Mouse (Mus musculus) thymus, postnatal 25 days (tissue): ENCODE measurements around the gene Gm20388.

Experiments
- DNase-seq: peaks from one replicate; pipeline ENCODE4 v3.0.0; 2022

Gm20388 gene

DNA sequence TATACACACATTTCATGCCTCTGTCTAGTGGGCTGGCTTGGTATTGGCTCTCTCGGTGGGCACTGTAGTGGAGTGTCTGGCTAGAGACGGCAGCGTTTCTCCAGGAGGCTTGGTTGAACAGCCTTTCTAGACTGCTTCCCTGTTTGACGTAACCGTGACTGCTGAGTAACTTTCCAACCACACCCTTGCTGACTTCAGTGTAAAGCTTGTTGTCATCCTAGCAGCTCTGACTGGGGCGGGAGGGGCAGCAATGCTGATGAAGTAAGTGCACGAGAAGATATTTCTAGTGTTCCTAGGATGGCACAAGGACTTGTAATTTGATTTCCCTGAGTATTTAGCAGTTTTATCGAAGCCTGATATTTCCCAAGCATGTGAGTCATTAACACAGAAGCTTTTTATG lies 4135.2 kb downstream of the Gm20388 start:
- DNase-seq, result no peak

DNA sequence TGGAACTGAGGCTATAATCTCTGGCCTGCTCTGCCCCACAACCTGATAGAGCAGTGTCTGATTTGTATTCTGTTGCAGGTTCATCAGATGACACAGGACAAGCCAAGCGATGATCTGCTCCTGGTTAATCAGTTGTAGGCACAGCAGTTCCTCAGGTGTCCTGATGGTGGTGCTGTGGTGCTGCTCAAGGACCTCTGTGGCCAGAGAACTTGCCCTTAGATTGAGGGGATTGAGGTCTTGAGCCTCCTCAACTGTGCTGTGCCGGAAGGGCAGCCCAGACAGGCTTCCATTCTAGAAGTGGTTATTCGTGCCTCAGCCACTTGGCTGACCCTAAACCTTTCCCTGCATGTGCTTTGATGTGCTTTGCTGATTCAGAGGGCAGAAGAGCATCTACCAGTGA lies 4141.5 kb downstream of the Gm20388 start:
- DNase-seq, result peak; percentile 83

DNA sequence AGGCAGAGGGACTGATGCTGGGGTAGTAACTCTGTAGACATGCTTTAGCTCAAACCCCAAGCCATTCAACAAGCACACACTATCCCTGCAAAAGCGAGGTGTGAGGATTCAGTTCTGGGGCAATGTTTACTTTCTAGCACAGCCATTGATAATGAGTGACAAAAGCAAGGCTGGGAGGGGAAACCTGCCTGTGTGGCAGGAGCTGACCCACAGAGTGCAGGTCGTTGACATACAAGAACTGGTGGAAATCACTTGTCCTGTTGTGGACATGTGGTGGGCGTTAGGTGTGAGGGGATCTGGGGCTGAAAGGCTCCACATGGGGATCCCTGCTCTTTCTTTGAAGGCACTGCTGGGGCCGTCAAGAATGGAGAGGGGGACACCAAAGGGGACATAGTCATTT lies 4141.9 kb downstream of the Gm20388 start:
- no peak for DNase-seq

DNA sequence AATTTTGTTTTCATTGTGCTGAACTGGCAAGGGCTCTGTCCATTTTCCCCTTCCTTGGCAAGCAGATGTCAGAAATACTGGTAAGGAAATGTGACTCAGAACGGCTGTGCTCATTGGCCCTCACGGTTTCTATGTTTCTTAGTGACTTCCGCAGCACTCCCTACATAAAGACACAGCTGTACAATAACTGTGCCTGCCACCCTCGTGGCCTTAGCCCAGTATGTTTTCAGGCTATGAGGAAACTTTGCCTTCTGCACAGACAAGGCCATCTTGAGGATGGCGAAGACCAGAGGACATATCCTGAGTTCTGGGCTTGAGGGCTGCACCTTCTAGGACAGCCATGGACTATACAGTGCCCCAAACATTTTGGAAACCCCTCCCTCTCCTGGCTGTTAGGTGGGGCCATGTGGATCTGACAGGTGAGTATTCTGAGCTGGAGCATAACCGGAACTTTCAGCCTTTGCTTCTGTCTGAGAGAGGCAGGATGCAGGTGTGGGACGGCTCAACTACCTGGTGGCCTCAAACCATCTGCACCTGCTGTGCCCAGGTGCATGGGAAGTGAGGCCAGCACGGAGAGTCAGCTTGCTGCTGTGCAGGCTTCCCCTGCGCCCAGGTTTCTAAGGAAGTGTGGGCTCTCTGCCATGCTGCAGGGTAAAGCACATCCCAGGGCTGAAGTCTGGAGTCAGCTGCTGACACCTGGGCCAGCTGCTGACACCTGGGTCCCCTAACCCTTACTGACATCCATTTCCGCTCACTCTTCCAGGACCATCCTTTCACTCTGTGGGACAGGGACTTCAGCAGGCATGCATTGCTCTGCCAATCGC lies 4146.4 kb downstream of the Gm20388 start:
- peak; percentile 77 for DNase-seq

DNA sequence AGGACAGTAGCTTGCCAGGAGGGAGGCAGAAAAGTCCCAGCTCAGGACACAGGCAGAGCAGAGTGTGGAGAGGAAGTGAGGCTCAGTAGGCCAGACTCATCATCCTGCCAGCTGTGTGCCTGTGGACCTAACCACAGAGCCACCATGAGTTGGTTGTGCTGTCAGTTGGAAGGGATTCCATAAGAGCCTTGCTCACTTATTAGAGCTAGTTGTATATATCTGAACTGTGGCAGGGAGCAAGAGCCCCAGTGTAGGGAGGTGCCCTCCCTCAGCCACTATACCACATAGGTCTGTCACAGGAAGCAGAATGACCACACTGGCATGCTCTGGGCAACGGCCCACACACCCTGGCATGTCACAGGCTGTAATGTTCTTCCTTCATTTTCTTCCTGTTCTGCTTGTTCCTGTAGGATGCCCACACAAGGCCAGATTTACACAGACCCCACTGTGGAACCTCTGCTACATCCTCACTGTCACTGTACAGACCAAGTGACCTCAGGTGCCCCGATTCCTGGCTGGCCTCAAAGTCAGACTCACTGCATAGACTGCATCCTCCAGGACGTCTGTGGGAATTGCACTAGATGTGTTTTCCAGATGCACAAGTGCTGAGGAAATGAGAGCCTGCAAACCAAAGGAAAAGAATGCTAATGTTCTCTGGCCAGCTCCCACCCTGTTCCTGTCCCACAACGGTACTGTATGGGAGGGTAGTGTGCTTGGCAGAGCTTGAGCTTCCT lies 4155.9 kb downstream of the Gm20388 start:
- DNase-seq, result peak; percentile 58

DNA sequence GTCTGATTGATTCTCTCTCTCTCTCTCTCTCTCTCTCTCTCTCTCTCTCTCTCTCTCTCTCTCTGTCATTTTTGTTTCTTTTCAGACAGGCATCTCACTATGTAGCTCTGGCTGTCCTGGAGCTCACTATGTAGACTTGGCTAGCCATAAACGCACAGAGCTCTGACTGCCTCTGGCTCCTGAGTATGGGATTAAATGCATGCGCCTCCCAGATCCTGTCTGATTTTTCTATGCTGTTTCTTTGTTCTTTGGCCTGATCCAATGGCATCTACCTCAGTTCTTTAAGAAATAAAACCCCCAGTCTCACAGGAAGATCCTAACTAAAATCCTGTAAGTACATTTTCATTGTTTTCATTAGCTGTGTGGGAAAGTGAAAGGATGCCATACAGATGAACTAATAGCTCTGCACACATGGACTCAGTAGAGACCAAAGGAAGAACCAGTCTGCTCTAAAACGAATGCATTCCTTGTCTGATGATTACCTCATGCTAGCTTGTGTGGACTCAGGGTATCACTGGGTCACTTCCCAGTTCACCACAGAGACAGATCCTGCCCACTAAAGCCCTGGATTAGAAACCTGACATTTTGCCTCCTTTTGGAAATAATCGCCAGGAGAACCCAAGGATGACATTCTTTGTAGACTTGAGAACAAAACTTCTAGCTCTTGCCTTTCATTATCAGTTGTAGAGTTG lies 4156.6 kb downstream of the Gm20388 start:
- DNase-seq, result no peak

DNA sequence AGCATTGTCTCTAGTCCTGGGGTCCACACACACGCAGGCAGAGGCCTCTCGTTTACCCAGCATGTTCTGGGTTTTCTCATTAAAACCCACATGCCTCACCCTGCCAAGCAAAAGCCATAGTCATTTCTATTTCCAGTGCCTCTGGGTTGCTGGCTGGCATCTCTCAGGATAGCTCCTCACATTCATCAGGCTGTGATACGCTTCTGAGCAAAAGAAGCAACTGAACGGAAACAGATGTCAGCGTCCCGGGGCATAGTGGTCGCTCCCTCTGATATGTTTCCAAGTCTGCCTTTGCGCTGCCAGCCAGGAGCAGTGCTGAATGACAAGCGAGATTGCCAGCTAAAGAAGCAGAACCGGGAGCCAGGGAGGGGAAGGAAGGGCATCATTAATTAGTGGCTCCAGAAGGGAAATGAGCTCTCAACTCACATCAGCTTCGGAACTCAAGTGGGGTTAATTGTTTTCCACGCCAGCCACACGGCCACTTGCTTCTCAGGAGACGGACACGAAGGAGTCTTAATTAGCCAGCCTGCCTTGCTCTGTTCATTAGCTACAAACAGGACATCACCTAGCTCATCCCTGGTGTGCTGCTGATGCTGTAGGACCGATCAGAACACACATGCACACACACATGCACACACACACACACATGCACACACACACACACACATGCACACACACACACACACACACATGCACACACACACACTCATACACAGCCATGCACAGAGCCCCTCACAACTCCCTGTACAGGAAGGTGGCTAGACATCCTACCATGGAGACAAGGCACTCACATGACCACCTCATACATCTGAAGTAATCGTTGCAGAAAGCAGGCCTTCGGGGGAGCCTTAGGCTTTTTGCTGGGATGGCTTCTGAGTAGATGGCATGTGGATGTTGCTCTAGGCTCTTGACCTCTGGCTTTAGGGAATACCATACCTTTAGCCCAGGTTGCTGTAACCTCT lies 4160.0 kb downstream of the Gm20388 start:
- peak; percentile 52 for DNase-seq

DNA sequence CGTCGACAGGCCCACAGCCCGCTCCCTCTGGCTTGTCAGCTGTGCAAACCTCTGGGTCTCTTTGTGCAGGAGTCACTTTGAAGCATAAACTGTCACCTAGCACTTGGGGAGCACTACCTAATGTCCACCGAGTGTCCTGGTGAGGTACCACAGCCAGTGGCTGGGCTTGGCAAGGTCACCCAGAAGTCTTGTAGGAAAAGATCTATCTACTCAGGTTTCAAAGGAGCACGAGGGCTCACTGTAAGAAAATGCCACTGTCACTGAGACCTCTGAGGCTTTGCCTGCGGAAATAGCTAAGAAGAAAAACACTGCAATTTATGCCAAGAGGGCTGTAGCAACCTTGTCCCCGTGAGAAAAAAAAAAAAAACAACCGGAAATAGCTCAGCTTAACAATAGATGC lies 4165.3 kb downstream of the Gm20388 start:
- DNase-seq, result peak; percentile 73

DNA sequence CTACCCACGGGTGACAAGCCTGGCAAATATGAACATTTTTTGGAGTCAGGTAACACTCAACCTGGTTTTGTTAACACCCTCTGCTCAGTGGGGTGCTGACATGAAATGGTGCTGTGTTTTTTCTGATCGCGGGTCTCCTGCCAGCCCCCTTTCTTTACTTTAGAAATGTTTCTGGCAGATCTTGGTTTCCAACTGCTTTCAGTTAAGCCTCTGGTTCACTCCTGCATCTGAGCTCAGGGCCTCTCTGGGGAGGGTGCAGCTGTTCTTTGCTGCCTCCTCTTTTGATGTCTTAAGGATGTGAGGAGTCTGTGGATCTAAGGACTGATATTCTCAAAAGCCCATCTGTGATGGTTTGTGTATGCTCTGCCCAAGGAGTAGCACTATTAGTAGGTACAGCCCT lies 4165.8 kb downstream of the Gm20388 start:
- peak; percentile 71 for DNase-seq

DNA sequence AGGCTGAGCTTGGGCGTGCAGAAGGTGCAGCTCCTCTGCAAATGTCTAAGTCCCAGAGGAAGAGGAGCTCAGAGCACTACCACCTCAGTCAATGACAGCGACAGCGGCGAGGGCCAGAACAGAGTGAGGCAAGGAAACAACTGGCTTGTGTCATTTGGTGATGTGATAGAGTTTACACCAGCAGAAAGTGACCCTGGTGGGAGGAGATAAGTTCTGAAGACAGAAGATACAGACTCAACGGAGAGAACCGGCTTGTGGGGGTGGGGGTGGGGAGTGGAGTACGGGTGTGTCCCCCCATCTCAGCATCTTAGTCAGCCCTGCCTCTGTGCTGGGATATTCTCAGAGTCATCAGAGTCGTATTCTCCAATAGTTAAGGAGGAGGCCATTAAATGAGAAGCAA lies 4166.7 kb downstream of the Gm20388 start:
- DNase-seq, result no peak

DNA sequence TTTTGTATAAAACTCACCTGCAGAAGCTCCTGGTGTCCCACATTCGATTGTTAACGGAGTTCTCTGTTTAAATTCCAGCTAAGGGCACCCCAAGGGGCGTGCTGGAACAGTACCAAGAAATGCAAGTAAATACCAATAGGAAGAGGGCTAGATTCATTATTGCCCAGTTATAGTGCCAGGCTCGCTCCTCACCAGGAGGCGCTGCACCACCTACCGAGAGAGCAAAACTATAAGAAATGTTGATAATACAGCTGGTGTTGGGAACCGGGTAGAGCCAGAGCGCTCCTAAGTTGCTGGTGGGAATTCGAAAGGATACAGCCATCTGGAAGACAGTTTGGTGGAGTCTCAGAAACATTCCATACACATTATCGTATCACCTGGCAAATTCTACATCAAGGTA lies 4167.4 kb downstream of the Gm20388 start:
- peak; percentile 53 for DNase-seq

DNA sequence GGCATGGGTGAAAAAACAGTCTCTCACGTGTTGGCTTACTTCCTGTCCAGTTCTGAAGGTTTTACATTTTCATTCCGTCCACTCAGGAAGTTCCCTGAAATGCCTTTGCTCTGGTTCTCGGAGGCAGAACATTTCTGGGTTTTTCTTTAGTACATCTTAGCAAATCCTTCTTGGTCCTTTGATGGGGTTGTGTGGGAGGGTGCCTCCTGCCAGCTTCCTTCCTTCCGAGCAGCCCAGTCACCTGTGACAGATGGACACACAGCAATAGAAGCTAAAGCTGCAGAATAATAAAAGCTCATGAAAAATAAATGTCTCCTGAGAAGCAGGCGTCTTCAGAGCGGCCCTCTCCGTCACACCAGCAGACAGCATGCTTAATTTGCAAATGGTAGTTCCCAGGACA lies 4168.3 kb downstream of the Gm20388 start:
- DNase-seq, result no peak

DNA sequence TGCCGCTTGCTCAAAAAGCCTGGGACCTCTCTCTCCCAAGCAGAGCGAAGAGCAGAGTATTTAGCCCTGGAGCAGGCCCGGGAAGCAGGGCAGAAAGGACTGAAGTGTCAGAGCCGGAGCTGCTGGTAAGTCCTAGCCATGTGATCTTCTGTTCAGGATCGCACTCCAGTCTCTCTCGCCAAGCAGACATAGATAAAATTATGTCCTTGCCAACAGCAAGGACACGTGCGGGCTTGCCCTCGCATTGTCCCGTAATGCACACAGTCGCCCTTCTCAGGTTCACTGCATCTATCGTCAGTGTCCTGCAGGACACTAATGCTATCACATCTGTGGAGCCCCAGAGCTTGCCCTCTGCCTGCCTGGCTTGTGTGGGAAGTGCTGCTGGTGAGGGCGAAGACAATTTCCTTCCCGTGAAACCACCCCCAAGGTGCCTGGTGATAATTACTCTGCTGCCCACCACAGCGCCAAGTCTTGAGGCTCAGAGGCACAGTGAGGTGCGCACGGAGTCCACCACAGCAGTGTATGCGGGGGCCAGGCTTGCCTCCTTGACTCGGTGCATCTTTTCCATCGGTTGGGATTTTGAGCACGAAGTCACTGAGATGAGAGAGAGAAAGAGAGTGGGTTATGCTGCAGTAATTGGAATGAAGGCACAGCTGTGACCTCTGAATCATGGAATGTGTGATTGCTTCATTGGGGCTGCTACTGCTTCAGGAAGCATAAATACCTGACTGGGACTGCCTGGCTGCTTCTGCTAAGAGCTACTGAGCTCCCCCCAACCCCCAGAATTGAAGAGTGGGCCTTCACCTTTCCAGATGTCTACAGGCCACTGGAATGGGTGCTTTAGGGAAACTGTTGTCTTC lies 4170.1 kb downstream of the Gm20388 start:
- no peak for DNase-seq

DNA sequence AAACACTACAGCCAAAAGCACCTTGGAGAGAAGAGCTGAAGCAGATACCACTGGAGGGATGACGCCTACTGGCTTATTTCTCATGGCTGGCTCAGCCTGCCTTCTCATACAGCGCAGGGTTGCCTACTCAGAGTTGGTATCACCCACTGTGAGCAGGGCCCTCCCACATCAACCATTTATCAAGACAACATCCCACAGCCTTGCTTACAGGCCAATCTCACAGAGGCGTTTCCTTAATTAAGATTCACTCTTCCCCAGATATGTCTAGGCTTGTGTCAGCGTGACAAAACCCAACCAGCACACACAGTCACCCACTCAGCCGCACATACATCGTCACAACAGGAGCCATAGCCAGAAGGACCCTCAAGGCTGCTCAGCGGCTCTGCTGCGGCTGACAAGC lies 4172.0 kb downstream of the Gm20388 start:
- DNase-seq, result no peak

DNA sequence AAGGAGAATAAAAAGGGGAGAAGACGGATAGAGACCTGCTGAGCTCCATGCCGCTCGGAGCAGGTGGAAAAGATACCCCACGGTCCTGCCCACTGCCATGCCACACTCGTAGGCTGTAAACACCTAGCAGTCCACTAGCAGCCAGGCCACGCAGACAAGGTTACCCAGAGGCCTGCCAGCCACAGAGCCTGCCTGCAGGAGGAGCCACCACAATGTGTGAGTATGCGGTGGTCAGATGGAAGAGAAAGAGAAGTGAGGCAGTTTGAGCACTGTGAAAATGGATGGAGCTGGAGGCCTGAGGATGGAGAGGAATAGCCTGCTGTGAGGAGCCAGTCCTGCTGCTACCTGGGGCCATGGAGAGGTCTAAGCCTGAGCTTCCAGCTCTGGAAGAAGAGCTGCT lies 4173.0 kb downstream of the Gm20388 start:
- no peak for DNase-seq

DNA sequence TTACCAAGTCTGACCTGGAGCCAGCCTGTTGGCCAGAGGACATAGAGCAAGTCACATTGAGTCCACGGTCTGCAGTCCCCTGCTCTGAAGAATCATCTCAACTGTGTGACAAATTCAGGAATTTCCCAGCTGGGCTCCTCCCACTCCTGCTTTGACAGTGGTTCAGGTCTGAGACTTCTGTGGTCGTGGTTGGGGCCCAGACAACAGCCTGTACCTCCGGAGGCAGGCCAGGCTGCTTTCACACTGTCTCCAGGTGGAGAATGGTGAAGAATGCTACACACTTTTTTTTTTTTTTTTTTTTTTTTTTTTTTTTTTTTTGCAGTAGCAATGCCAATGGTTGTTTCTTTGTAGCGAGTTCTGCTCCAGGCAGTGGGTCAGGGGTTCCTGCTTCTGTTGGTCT lies 4175.0 kb downstream of the Gm20388 start:
- DNase-seq, result no peak

DNA sequence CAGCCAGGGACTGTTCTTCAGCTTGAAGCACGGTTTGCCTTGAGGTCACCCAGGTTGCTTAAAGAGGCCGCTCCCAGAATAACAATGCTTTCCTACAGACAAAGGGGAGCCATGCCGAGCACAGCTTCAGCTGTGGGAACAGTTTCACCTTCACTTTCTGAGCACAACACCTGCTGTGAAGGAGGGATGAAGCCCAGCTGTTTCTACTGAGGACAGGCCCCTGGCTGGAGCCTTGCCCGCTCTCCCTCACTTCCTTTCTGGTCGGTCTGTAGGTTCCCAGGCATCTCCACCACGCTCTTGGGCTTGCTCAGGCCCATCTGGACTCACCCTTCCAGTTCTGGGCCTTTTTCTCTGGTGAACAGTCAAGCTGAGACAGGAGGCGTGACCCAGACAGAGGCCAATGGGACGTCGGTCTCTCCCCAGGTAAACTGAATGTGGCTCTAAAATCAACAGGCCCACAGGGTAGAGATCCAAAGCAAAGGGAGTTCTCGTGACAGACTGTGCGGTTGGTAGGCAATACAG lies 4177.5 kb downstream of the Gm20388 start:
- no peak for DNase-seq

DNA sequence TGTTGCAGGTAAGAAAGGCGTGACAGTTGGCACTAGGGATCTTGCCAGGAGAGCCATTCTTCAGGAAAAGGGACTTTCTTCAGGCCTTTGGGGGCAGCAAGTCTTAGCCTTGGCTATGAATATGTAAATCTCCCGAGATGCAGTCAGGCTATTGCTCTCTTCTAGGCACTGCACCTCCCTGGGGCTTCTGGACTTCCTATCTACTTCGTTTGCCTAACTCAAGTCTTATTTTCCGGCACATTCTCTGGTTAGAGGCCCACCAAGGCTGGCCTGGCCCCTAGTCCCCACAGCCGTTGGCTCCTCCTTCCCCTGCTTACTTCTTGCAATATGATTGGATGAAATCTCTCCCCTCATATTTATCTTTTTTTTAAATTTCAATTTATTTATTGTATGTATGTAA lies 4178.4 kb downstream of the Gm20388 start:
- DNase-seq, result no peak

DNA sequence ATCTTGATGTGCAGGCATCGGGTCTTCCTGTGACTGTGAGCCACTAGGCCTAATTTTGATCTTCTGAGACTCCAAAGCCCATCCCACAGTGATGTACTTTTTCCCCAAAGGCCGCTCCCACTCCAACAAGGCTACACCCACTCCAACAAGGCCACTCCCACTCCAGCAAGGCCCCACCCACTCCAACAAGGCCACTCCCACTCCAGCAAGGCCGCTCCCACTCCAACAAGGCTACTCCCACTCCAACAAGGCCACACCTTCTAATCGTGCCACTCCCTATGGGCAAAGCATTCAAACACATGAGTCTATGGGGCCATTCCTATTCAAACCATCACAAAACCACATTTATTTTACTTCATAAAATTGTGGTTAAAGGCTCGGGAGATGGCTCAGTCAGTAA lies 4179.8 kb downstream of the Gm20388 start:
- DNase-seq, result no peak

DNA sequence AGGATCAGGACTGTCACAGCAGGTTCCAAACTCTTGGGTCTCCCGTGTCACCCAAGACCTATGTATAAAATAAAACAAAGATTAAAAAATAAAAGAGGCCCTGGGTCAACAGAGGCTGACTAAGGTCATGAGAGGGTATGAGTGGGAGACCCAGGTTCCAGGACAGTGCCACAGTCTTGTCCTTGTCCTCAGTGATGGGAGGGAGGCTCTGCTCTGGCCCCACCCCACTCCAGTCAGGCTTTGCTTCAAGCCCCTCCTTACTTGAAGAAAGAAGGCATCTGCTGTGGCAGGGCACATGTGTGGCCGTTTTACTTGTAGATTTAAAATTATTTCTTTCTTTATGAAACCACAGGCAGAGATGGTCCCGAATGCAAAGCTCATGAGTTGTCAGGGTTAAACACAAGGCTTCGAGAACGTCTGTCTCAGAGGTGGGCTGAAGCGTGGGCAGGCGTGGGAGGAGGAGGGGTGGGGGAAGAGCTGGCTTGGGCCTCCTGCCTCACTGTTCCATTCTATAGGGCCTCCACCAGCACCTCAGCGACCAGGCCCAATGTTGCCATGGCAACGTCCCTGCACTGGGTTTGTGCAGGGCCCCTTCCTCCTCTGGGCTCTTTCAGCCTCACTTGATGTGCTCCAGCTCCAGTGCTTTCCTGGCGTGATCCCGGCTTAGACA lies 4188.4 kb downstream of the Gm20388 start:
- DNase-seq, result peak; percentile 8

DNA sequence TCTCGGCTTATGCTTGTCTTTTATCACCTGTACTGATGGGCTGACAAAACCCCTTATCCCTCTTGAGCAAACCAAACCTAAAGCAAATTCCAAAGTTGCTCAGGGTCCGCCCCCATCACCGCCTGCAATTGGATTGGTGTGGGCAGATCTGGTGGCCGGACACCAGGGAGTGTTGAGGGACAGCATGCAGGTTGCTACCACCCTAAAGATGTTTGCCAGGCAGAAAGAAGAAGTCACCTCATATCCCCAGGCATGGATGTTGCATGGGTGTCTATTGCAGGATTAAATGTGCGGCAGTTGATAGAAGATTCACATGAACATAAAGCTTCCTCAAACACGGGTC lies 4189.0 kb downstream of the Gm20388 start:
- no peak for DNase-seq
